Mouse (Mus musculus) forebrain, postnatal 0 days (tissue): ENCODE results near the gene Uimc1. TPM values are rescaled to one million over a fixed set of nuclear protein-coding genes. Genes with fewer than 3 reads are reported as not detected.
A peak's percentile ranks its signal among the peaks of the same experiment; 100 is the strongest.

Experiments
- ATAC-seq: fragments of 200-750 bp; cut with Nextera tagmentation; 2 replicates; pipeline ENCODE4 v1.8.0; 2017; ENCODE audit warnings: mild to moderate bottlenecking, moderate library complexity
- DNase-seq: peaks from one replicate; pipeline ENCODE4 v3.0.0-alpha.2; 2015
- H3K27ac ChIP-seq: fragments of 300-500 bp; sonication (generic); 2 replicates; pipeline ENCODE4 v1.5.1; 2014; ENCODE audit warnings: low read depth, mild to moderate bottlenecking, antibody characterized with exemption, low read length, moderate library complexity, mixed read lengths
- H3K27me3 ChIP-seq: fragments of 300-500 bp; sonication (generic); 2 replicates; pipeline ENCODE4 v1.6.1; 2014; ENCODE audit warnings: mild to moderate bottlenecking, low read length, mixed read lengths; ENCODE audit not compliant: insufficient read depth
- H3K36me3 ChIP-seq: fragments of 300-500 bp; sonication (generic); 2 replicates; pipeline ENCODE4 v1.6.1; 2014; ENCODE audit warnings: mild to moderate bottlenecking, moderate library complexity; ENCODE audit not compliant: insufficient read depth
- H3K4me1 ChIP-seq: fragments of 300-500 bp; sonication (generic); 2 replicates; pipeline ENCODE4 v1.6.1; 2014; ENCODE audit warnings: antibody characterized with exemption; ENCODE audit not compliant: insufficient read depth
- H3K4me2 ChIP-seq: fragments of 300-500 bp; sonication (generic); 2 replicates; pipeline ENCODE4 v1.6.1; 2014; ENCODE audit warnings: low read depth, mild to moderate bottlenecking, moderate library complexity
- H3K4me3 ChIP-seq: fragments of 300-500 bp; sonication (generic); 2 replicates; pipeline ENCODE4 v1.5.1; 2014; ENCODE audit warnings: low read depth, low read length, mixed read lengths
- H3K9ac ChIP-seq: fragments of 300-500 bp; sonication (generic); 2 replicates; pipeline ENCODE4 v1.6.1; 2014; ENCODE audit warnings: mild to moderate bottlenecking
- H3K9me3 ChIP-seq: fragments of 300-500 bp; sonication (generic); 2 replicates; pipeline ENCODE4 v1.6.1; 2016; ENCODE audit warnings: low read length
- CTCF ChIP-seq: sonication (generic); IDR thresholded peaks from 2 replicates; pipeline ENCODE4 v1.5.1; 2016; ENCODE audit warnings: antibody characterized with exemption, control low read depth, low read depth
- WGBS: fragments of 180-500 bp; shearing (Covaris S2); extraction: QIAGEN DNeasy Blood & Tissue Kit; methylation state at CpG from one replicate; pipeline ENCODE4 v1.1.7; 2014; 5-methylcytosine and 5-hydroxymethylcytosine counted together
- polyA plus RNA-seq: library from polyadenylated mRNA; unstranded; fragments of >200 nt; fragmentation: Nextera tagmentation; extraction: Ambion mirVana; gene quantifications from 2 replicates; pipeline ENCODE4 v1.2.1, GENCODE M21; 2015
- total RNA-seq: library from RNA; depleted of rRNA; stranded (reverse); fragments of >200 nt; gene quantifications from 2 replicates; pipeline ENCODE4 v1.2.3, GENCODE M21; 2014

Uimc1 gene
- total and polyA plus RNA-seq, 2 experiments from 2014 or later = 12.2 to 12.6 TPM

DNA sequence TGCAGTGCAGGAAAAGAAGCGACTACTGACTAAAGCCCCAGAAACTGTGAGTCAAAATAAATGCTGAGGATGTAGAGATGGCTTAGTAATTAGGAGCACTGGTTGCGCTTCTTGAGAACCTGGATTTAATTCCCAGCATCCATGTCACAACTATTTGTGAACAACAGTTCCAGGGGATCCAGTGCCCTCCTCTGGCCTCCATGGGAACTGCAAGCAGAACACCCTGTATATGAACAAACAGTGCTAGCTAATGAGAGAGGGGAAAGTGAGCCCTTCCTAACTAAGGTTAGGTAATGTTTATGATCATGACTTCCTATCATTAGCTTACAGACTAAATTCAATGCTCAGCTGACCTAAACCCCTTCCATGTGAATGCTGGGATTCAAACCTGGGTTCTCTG lies 42.1 kb downstream of the Uimc1 start:
- ATAC-seq = no peak

GRCm38 (mm10) chr13:55047706-55048105 lies 52.4 kb downstream of the Uimc1 start:
- Histone ChIP-seq H3K4me1 (no peaks in the 10 kb centered on the region), H3K4me2 (no peak overlapping the region), H3K9ac (no peak overlapping the region), H3K9me3 (no peaks in the 10 kb centered on the region), H3K27me3 (no peaks in the 10 kb centered on the region), H3K4me3 (no peak overlapping the region), H3K27ac (no peak overlapping the region), H3K36me3 (peaks cover 9% of the 10 kb centered on the region; the same call in 1 of the 2 replicates)
- no peak for ATAC-seq
- no peak for TF ChIP-seq CTCF
- WGBS = 31% methylated on average over 3 of the region's 3 CpGs
- DNase-seq = no peak

More for the DNA sequence above, 42.1 kb downstream of the Uimc1 start:
- Histone ChIP-seq H3K27ac (no peak overlapping the region), H3K4me2 (no peak overlapping the region), H3K9me3 (no peaks in the 10 kb centered on the region), H3K4me3 (no peak overlapping the region), H3K9ac (no peak overlapping the region), H3K4me1 (no peaks in the 10 kb centered on the region), H3K36me3 (no peaks in the 10 kb centered on the region), H3K27me3 (no peaks in the 10 kb centered on the region)
- peak; percentile 58 for TF ChIP-seq CTCF
- 97% methylated on average over 2 of the region's 2 CpGs for WGBS
- no peak for DNase-seq

DNA sequence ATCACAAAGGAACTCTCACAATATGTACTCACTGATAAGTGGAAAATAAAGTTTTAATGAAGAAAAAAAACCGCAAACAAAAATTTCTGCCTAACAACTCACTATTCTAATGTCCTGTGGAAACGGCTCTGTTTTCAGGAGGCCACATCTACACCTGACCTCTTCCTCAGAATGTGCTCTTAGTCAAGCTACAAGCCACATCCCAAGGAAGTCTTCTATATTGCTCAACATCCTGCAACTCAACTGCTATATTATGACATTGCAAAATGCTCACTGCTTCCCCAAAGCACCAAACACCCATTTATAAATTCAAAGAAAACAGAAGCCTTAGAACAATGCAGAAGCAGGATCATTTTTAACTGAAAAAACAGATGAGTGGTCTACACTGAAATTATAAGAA lies 60.1 kb downstream of the Uimc1 start:
- no peak for TF ChIP-seq CTCF
- no peak overlapping the region for H3K4me2 ChIP-seq
- no peak overlapping the region for H3K4me3 ChIP-seq
- H3K27me3 ChIP-seq = no peaks in the 10 kb centered on the region
- DNase-seq (no peak), ATAC-seq (no peak)
- H3K9me3 ChIP-seq = no peaks in the 10 kb centered on the region
- no peak overlapping the region for H3K27ac ChIP-seq
- no peak overlapping the region for H3K9ac ChIP-seq
- 100% methylated on average over 2 of the region's 2 CpGs for WGBS
- H3K4me1 ChIP-seq = no peaks in the 10 kb centered on the region
- H3K36me3 ChIP-seq = peaks cover 9% of the 10 kb centered on the region

GRCm38 (mm10) chr13:55024215-55024614 lies 75.9 kb downstream of the Uimc1 start:
- WGBS = 98% methylated on average over 2 of the region's 2 CpGs

GRCm38 (mm10) chr13:55022715-55023114 lies 77.4 kb downstream of the Uimc1 start:
- no peak for DNase-seq
- no peaks in the 10 kb centered on the region for H3K9me3 ChIP-seq
- no peaks in the 10 kb centered on the region for H3K4me1 ChIP-seq
- ATAC-seq = no peak
- no peak overlapping the region for H3K4me3 ChIP-seq
- H3K27ac ChIP-seq = no peak overlapping the region
- WGBS = 81% methylated on average over 9 of the region's 9 CpGs
- no peaks in the 10 kb centered on the region for H3K36me3 ChIP-seq
- no peak overlapping the region for H3K4me2 ChIP-seq
- no peak overlapping the region for H3K9ac ChIP-seq
- no peak for TF ChIP-seq CTCF
- no peaks in the 10 kb centered on the region for H3K27me3 ChIP-seq

More at GRCm38 (mm10) chr13:55024215-55024614, 75.9 kb downstream of the Uimc1 start:
- Histone ChIP-seq H3K4me2 (no peak overlapping the region), H3K4me3 (no peak overlapping the region), H3K9me3 (no peaks in the 10 kb centered on the region), H3K27me3 (no peaks in the 10 kb centered on the region), H3K4me1 (no peaks in the 10 kb centered on the region), H3K27ac (no peak overlapping the region), H3K9ac (no peak overlapping the region), H3K36me3 (0 out of 2 replicates have a peak, but pooled peaks cover 4% of the 10 kb centered on the region)
- TF ChIP-seq CTCF = no peak
- no peak for DNase-seq
- no peak for ATAC-seq

GRCm38 (mm10) chr13:55022256-55022655 lies 77.8 kb downstream of the Uimc1 start:
- ATAC-seq (no peak), DNase-seq (no peak)
- Histone ChIP-seq H3K4me3 (no peak overlapping the region), H3K4me1 (no peaks in the 10 kb centered on the region), H3K36me3 (no peaks in the 10 kb centered on the region), H3K4me2 (no peak overlapping the region), H3K27me3 (no peaks in the 10 kb centered on the region), H3K9me3 (no peaks in the 10 kb centered on the region), H3K27ac (no peak overlapping the region), H3K9ac (no peak overlapping the region)
- no peak for TF ChIP-seq CTCF
- 36% methylated on average over 4 of the region's 4 CpGs for WGBS

GRCm38 (mm10) chr13:55021194-55021779 lies 78.8 kb downstream of the Uimc1 start, which contains the start of gene Hk3:
TSS of gene Hk3 (minus strand) at chr13:55021385.
- Histone ChIP-seq H3K9ac (no peak within 1 kb of the TSS), H3K9me3 (no peaks in the 10 kb centered on the region), H3K4me2 (no peak within 1 kb of the TSS), H3K4me3 (no peak within 1 kb of the TSS), H3K36me3 (no peaks in the 10 kb centered on the region), H3K27ac (no peak within 1 kb of the TSS), H3K4me1 (no peaks in the 10 kb centered on the region), H3K27me3 (no peaks in the 10 kb centered on the region)
- ATAC-seq (no peak), DNase-seq (no peak)
- TF ChIP-seq CTCF = no peak
- WGBS = 87% methylated on average over 13 of the region's 13 CpGs
